Mouse (Mus musculus): ENCODE data around the gene Ppie.
"Not testable (repeated sequence)": the region's sequence is repeated elsewhere in the genome, so short reads cannot be mapped to it uniquely, and the experiment has no call there.

Ppie gene

DNA sequence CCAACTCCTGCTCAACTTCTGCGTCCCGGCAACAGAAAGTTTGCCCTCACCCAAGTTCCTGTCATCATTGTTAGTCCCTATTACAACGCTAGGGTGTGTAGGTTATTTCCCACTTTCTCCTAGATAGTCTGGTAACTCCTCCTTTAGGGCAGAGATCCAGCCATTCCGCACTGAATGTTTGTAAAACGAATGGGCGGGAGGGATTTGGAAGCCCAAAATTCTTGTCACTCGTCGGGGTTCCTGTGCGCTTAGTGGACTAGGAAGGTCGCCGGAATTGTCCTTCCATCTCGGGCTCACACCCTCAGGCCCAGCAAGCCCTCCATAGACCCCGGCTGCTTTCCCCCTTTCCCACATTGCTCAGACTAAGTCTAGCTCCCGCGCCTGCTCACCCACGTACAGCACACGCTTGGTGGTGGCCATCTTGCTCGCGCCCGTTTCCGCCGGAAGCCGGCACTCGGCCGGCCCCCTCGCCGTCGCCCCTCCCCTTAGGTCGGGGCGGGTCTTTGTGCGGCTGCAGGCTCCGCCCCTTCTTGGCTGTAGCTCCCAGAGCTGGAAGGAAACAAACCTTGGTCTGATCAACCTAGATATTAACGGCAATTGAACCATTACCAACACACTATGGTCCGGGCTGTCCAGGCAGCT lies at the start of gene Ppie:
Gene Ppie, minus strand, starts transcription at position 439 of the 642 bp plus-strand sequence.
- peak; percentile 93 for DNase-seq (ENCODE audit: low spot score)

DNA sequence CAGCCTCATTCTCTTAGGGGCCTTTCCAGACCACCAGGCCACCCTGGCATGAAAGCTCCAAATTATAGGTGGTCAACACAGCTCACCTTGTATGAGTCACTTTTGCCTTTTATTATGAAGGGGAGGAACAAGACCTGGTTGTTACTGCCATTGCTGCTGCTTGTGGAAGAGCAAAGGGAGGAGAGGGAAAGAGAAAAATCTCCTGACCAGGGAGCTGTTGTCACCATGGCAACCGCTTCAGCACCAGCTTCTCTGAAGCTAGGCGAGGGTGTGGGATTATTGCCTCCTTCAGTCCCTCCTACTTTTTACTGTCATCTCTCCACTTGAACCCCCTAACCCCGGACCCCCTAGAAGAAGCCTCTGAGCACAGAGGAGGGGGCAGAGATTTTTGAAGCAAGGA lies 45.1 kb upstream of the Ppie start:
- DNase-seq (ENCODE audit: low spot score): peak; percentile 33

DNA sequence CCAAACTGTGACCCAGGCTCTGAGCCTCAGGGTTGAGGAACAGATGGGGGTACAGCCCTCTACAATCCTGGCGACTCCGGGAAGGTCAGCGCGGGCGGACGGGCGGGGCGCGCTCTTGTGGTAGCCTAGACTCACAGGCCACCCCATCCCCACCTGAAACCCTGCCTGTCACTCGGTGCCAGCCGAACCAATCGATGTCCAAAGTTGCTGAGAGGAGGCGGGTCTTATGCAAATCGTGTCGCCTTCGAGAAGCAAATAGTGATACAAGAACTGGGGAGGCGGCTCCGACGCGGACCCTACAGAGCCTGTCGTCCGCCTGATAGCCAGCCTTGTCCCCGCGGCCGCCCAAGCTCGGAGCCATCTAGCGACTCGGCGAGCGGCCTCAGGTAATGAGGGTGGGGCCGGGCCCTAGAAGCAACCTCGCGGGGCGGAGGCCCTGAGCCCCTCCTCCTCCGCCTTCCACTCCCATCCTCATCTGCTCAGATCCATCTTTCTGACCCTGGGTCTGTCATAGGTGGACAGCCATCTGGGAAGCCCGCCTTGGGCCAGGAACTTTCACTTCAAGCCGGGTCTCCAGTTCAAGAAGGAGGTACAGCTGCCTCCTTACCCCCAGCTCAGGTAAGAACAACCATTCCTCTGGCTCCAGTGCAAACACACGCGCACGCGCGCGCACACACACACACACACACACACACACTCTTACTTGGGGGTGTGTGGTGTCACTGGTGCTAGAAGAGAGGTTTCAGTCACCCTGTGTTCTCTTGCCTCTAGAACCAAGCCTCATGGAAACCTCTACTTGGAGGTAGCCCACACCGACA lies 43.7 kb upstream of the Ppie start:
- peak; percentile 83 for DNase-seq (ENCODE audit: low spot score)

DNA sequence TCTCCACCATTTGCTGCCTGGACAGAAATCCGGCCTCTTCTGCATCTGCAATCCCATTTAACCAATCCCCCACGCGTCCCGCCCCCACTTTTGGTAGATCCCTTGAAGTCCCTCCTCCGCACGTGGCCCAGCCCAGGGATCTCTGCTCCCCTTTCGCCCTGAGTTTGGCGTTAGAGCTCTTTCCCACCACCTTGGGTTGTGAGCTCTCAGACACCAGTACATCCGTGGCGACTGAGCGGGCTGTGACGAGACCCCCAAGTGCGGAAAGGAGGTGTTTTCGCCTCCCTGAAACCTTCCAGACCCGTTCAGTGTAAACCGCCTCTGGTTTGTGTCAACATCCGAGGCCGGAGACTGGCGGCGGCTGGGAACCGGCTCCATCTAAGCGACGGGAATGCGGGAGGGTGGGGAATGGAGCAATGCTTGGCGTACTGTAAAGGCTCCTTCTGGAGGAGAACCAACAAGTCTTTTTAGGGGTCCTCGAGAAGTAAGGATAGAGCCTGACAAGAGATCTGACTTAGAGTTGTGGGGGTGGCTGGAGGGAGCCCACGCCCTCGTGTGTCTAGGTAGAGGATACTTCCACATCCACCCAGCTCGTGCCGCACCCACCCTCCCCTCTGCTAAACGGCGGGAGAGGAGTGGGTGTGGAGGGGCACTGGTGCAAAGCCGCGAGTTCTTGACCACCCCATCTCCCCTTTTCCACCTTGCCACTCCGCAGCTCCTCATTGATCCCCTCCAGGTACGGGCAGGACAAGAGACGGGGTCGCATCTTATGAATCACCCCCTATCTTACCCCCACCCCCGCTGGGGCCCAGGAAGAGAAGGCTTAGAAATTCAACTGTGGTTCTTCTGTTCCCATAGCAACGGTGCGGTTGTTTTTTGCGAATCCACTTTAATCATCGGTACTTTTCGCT lies 42.8 kb upstream of the Ppie start, which contains the start of gene Hpcal4:
Gene Hpcal4, plus strand, starts transcription at position 900 of the 911 bp plus-strand sequence.
- peak; percentile 46 for DNase-seq (ENCODE audit: low spot score)

DNA sequence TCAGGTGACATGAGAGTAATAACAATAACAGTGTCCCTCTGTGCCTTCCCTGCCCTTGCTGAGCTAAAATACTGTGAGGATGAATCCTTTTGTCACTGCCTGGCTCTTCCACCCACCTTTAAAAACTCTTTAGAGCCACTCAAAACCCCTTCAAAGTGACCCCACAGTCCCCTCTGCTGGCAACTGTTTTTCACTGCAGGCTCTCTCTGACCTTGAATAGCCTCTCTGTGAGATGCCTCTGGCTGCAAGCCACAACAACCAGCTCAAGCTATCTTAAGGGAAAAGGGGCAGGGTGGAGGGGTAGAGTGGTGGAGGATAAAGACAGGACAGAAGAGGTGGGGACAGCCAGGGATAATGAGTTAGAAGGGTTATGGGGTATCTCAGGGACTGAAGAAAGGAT lies 32.1 kb upstream of the Ppie start:
- no peak for DNase-seq (ENCODE audit: low spot score)

DNA sequence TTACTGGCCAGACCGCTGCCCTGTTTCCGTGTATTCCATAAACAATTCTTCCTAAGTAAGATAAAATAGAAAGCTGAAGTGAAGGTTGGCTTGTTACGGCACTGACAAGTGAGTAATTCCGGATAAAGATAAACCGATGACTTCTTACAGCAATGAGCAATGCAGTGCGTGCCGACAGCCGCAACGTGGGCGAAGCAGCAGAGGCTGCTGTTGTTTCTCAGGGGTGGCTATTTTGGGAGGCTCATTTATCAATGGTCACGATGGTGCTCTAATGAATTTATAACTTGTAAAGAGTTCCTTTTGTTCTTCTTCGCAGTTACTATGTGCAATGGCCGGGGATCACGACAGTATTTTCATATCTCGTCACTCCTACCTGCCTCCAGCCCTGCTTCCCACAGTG lies 24.4 kb upstream of the Ppie start:
- DNase-seq (ENCODE audit: low spot score): no peak

DNA sequence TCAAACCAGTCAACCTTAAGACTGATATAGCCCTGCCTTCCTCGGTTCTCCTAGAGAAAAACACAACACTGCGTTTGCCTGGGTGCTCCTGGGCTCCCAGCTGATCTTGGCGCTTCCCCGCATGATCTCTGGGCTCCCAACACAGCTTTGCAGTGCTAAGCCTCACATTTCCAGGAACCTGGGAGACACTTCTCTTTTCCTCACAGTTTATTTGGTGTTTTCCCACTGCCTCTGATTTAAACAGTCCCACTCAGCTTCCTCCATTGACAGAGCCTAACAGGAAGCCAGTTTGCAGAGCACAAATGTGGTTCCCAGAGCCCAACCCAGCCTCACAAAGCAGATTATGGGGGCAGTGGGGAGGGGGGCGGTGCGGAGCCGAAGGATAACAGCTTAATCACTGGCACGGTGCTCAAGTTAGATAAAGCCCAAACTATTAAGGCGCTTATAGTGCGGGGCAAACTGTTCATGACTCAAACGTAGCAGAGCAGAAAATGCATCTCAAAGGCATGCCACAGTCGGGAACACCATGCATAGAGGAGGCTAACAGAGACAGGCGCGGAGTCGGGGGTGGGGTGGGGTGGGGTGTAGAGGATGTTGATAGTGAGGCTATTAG lies 22.7 kb upstream of the Ppie start:
- peak; percentile 38 for DNase-seq (ENCODE audit: low spot score)

DNA sequence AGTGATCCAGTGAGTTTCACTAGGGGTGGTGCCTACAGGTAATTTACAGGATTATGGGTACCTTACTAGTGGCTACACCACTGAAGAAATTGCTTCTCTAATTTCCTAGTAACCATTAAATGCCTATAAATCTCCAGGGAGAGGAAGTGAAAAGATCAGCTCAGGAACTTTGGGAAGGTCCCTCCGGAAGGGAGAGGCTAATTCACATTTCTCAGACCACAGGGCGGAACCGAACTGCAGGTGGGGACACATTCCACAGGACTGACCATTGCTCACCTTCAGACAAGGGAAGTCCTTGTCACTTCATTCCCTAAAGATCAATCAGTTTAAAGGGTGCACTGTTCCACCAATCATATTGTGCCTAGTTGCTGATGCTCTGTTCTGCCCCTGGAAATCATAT lies 21.5 kb upstream of the Ppie start:
- DNase-seq (ENCODE audit: low spot score): not testable (repeated sequence)

DNA sequence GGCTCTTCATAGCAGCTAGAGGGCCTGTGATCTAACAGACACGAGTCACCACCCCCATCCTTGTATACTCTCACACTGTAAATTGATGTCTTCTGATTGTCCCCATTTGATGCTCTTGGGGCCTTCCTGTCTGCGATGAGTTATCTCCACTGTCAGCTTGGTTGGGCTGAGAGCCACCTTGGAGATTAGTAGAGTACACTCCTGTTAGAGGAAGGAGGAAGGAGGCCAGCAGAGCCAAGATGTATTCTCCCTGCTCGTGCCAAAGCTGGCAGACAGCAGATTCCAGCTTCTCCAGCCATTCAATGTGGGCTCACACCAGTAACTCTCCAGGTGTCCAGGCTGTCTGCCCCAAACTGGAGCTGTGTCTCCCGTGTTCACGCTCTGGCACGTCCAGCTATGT lies 20.8 kb upstream of the Ppie start:
- no peak for DNase-seq (ENCODE audit: low spot score)

DNA sequence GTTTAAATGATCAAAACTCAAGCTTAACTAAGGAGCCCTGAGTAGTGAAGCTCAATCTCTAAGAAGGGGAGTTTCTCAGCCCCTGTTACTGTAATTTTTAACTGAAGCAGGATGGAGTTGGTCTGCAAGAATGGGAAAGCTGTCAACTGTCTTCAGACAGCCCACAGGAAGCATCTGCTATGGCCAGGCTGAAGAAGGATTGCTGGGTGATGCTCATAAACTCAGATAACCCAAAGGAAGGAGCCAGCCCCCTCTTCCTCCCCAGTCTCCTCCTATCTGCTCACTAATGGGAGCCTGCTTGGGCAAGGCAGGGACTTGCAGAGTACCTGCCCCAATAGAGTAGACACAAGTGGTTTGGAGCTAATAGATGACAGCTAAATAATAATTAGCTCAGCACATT lies 16.1 kb upstream of the Ppie start:
- DNase-seq (ENCODE audit: low spot score): no peak

DNA sequence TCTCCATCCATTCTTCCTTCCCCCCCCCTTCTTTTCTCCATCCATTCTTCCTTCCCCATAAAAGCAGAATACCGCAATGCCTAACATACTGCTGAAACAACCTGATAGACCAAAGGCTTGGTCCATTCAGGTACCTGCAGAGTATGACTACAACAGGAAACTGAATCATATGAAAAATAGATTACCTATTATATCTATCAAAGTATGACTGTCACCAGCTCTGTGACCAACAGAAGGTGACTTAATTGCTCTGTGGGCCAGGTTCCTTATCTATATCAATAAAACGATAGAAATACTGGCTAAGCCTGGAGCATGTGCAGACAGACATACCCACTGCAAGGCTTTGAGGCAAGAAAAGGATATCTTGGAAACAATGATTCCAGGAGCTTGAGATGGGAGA lies 15.7 kb upstream of the Ppie start:
- DNase-seq (ENCODE audit: low spot score): no peak

DNA sequence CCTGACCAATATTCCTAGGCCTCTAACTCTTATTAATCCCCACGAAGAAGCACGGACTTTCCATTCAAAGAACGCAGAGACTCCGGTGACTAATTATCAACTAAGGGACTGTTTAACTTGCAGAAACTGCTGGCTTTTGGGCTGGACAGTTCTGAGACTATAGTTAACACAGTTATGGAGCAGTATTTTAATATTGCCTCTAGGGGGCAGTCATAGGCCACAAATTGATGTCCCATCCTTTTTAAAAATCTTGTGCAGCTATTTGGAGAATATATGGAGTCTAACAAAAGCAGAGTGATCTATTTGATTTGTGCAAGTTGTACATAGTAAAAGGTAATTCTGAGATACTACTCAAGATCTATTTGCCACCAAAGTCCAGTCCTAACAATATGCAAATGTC lies 15.3 kb upstream of the Ppie start:
- peak; percentile 82 for DNase-seq (ENCODE audit: low spot score)

DNA sequence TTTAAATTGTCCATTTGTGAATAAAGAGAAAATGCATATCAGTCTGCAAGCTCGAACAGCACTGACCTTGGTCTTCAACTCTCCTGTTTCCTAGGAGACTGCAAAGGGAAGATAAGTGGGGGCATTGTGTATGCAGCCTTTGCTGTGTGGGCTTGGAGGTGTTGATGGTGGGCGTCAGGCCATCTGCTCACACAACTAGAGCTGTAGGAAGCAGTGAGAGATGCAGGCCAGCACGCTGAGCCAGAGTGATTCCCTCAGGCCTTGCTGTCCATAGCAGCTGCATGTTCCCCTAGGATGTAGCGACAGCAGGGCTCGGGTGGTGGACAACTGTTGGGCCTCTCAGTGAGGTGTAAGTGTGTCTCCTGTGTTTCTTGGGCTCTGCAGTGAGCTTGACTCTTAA lies 13.2 kb upstream of the Ppie start:
- DNase-seq (ENCODE audit: low spot score): peak; percentile 5

DNA sequence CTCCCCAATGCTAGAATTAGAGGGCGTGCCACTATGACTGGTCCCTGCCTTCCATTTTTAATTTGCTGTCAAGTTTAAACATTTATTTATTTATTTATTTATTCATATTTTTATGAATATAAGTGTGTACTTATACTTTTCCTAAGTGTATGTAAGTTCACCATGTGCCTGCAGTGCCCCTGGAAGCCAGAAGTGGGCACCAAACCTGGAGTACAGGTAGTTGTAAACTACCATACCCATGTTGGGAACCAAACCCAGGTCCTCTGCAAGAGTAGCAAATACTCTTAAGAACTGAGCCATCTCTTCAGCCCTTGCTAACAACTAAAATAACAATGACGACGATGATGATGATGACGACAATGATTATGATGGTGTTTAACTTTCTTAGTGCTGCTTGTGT lies 12.3 kb upstream of the Ppie start:
- DNase-seq (ENCODE audit: low spot score): no peak

DNA sequence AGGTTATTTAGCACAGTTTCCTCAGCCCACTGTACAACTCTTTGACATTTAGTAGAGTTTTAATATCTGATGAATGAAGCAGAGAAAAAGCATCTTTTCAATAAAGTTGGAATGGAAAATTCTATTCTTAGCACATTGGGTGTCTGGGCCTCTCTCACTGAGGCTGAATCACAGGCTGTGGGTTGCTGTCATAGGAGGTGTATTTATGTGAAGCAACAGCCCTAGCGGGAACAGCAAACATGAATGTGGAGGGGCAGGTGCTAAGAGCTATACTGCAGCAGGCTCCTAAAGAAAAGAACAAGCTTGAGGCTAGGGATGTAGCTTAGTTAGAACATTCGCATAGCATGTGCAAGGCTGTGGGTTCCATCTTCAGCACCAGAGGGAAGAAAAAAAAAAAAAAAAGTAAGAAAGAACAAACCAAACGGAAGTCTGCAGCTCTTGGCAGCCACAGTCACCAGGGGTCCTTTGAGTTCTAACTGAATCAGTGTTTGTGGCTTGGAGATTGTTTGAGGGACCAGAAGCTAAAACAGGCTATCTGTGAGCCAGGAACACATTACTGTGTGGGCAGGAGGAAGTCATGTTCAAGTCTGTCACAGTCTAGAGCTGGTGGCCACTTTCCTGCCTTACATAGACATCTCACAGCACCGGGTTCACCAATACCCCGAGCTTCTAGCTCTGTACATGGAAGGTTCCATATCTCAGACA lies 7.8 kb upstream of the Ppie start:
- no peak for DNase-seq (ENCODE audit: low spot score)

DNA sequence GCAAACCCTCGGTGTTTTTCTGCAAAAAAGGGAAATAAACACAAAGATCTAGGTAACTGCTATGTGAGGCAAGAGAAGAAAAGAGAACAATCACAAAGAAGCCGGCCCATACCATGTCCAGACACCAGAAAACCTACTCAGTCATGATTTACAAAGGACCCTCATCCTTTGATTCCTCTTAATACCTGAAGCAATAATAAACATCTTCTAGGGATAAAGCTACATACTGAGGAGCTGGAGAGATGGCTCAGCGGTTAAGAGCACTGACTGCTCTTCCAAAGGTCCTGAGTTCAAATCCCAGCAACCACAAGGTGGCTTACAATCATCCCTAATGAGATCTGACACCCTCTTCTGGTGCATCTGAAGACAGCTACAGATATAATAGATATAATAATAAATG lies 2.2 kb downstream of the Ppie start:
- no peak for DNase-seq (ENCODE audit: low spot score)

DNA sequence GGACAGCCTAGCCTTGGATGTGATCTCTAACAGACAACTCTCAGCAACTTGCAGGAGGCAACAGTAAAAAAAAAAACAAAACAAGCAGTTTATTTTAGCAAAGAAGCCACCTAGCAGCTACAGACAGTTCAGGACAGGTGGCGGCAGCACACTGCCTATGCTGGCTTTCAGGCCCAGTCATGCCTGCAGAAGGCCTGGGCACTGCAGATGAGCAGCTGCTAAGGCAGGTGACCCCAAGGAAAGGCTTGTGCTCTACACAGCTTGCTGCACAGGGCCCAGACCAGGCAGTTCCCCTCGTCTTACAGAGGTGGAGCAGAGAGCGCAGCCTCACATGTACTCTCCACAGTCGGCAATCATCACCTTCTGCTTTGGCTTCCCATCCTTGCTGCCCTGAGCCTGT lies 12.7 kb downstream of the Ppie start:
- DNase-seq (ENCODE audit: low spot score): no peak

DNA sequence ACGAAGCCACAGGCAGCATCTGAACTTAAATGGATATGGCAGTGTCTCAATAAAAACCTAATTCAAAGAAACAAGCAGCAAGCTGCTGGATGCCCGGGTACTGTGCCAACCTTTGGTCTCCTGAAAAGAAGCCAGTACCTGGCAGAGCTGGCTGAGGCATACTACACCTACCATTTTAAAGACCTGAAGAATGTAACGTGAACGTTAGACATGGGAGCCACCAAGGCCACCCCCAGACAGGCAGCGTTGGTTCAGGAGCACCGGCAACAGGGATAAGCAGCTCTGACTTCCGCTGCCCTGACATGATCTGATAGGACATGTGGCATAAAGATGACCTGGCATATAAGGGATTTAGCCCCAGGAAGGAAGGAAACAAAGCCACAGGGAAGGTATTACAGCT lies 13.1 kb downstream of the Ppie start:
- no peak for DNase-seq (ENCODE audit: low spot score)

DNA sequence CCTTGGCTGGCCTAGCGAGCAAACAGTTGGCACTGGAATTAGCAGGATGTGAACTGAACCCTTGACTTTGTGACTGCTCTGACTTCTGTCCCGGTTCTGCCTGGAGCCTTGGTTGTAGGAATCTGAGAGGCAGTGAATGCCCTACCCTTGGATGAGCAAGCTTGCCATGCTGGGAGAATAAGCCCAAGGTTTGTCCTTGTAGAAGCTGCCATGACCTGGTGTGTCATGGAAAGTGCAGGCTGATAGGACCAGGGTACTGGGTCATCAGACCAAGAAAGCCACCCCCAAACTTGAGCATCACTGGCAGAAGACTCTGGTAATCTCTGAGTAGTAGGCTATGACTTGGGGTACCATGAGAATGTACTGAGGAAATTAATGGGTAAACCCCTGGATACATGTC lies 18.5 kb downstream of the Ppie start:
- DNase-seq (ENCODE audit: low spot score): no peak

DNA sequence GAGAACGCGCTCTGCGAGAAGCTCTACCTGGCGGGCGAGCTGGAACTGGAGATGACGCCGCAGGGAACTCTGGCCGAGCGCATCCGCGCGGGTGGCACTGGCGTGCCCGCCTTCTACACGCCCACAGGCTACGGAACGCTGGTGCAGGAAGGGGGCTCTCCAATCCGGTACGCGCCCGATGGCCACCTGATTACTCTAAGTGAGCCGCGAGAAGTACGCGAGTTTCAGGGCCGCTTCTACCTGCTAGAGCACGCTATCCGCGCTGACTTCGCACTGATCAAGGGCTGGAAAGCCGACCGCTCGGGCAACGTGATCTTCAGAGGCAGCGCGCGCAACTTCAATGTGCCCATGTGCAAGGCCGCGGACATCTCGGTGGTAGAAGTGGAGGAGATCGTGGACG lies 23.1 kb downstream of the Ppie start:
- DNase-seq (ENCODE audit: low spot score): peak; percentile 13

DNA sequence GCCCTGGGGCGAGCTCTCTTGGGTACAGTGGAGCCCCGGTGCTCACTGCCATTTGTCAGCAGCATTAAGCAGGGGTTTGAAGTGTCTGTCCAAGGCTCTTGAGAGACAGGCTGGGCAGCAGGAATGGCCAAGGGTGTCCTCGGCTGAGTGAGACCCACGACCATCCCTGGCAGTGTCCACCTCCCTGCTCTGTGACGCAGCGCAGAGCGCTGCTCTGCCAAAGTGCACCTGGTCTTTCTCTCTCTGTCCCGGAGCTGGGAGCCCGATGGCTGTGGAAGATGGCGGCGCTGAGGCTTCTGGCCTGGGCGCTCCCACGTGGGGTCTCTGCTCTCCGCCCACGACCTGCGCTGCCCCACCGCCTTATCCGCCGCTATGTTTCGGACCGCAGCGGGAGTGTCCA lies 23.7 kb downstream of the Ppie start, which contains the start of gene Oxct2b:
Gene Oxct2b, plus strand, starts transcription at position 256 of the 400 bp plus-strand sequence.
- peak; percentile 26 for DNase-seq (ENCODE audit: low spot score)

Measured in retina, embryonic 14.5 days (tissue).